Mouse (Mus musculus) stomach, postnatal 0 days (tissue): Measurements from ENCODE around the gene Stpg4.

Source experiments
- CTCF ChIP-seq: IDR thresholded peaks from 2 replicates; pipeline ENCODE4 v1.5.1; 2016; ENCODE audit warnings: antibody characterized with exemption, low read depth, mild to moderate bottlenecking, moderate library complexity
- EP300 ChIP-seq: optimal IDR thresholded peaks from 2 replicates; pipeline ENCODE3; 2016; ENCODE audit warnings: antibody characterized with exemption

GRCm38 (mm10) chr17:87375941-87376511 is 51.5 kb downstream of the Stpg4 start:
- no peak for TF ChIP-seq CTCF
- no peak for TF ChIP-seq EP300
